ENCODE assay signal across 8 mouse cellular contexts in genomic region chr19:9915935-9916334, GRCm38 (mm10). TPM values are rescaled to one million over a fixed set of nuclear protein-coding genes. Genes with fewer than 3 reads are reported as not detected.
DNase-seq lines count a peak whose midpoint lies in the region; ATAC-seq and TF ChIP-seq lines count a peak whose summit lies in the region.

No protein-coding gene starts in this region.

- no peaks in the 10 kb centered on the region for H3K36me3 ChIP-seq in kidney, embryonic 14.5 days (ENCODE audit: control insufficient read depth, insufficient read depth, low read length)
- no peaks in the 10 kb centered on the region for H3K36me3 ChIP-seq in forebrain, postnatal 0 days (ENCODE audit: insufficient read depth)
- H3K36me3 ChIP-seq in limb, embryonic 10.5 days = no peaks in the 10 kb centered on the region

- TF ChIP-seq POLR2A in cerebellum, adult 2 months (IDR thresholded peaks at IDR 0.05; ENCODE audit: borderline replicate concordance, insufficient read depth, low read length) = no peak

- H3K4me2 ChIP-seq in kidney, embryonic 14.5 days (replicated peaks; ENCODE audit: low read depth, low read length) = no peak overlapping the region
- no peak overlapping the region for H3K4me2 ChIP-seq in forebrain, postnatal 0 days (ENCODE audit: low read depth)

- no peak overlapping the region for H3K27ac ChIP-seq in kidney, embryonic 14.5 days (ENCODE audit: low read depth, low read length)
- no peak overlapping the region for H3K27ac ChIP-seq in cerebellum, adult 2 months (ENCODE audit: insufficient read depth, low read length)
- H3K27ac ChIP-seq in forebrain, postnatal 0 days (ENCODE audit: low read depth, low read length) = no peak overlapping the region
- no peak overlapping the region for H3K27ac ChIP-seq in limb, embryonic 10.5 days

- H3K9ac ChIP-seq in kidney, embryonic 14.5 days (ENCODE audit: low read depth, low read length) = no peak overlapping the region
- H3K9ac ChIP-seq in forebrain, postnatal 0 days = no peak overlapping the region

- ATAC-seq in kidney, embryonic 14.5 days (ENCODE audit: low FRiP score, low TSS enrichment) = no peak
- ATAC-seq in forebrain, postnatal 0 days = peak; percentile 84

- DNase-seq in kidney, adult 11 months = peak; percentile 46
- peak; percentile 63 to 64 for DNase-seq in cerebellum, adult 2 months
- DNase-seq in forebrain, postnatal 0 days = peak; percentile 90
- DNase-seq in hindlimb bud, embryonic 11.5 days (ENCODE audit: extremely low spot score, low read depth, low spot score) = peak; percentile 50
- peak; percentile 80 for DNase-seq in limb, embryonic 10.5 days (ENCODE audit: low spot score)
- DNase-seq in naive thymus-derived CD4-positive, alpha-beta T cell, adult 2 months (ENCODE audit: low read depth) = peak; percentile 91
- peak; percentile 76 to 82 for DNase-seq in spleen, postnatal 36 days (ENCODE audit: low spot score in 2 of 2)

- H3K4me1 ChIP-seq in kidney, embryonic 14.5 days (ENCODE audit: control insufficient read depth, insufficient read depth, low read length) = peaks cover 5% of the 10 kb centered on the region; the same call in 1 of the 2 replicates
- no peaks in the 10 kb centered on the region for H3K4me1 ChIP-seq in cerebellum, adult 2 months (ENCODE audit: control insufficient read depth, insufficient read depth, low read length)
- H3K4me1 ChIP-seq in forebrain, postnatal 0 days (ENCODE audit: insufficient read depth) = no peaks in the 10 kb centered on the region
- H3K4me1 ChIP-seq in limb, embryonic 10.5 days = no peaks in the 10 kb centered on the region

- peak; percentile 89 for TF ChIP-seq CTCF in cerebellum, adult 2 months (IDR thresholded peaks at IDR 0.05; ENCODE audit: borderline replicate concordance, insufficient read depth, low read depth, low read length)
- TF ChIP-seq CTCF in forebrain, postnatal 0 days (IDR thresholded peaks at IDR 0.05; ENCODE audit: low read depth) = peak; percentile 97

- H3K27me3 ChIP-seq in kidney, embryonic 14.5 days (ENCODE audit: control insufficient read depth, insufficient read depth, low read length) = no peaks in the 10 kb centered on the region
- no peaks in the 10 kb centered on the region for H3K27me3 ChIP-seq in cerebellum, adult 2 months (ENCODE audit: control insufficient read depth, insufficient read depth, low read length)
- H3K27me3 ChIP-seq in forebrain, postnatal 0 days (ENCODE audit: insufficient read depth, low read length) = no peaks in the 10 kb centered on the region
- no peaks in the 10 kb centered on the region for H3K27me3 ChIP-seq in limb, embryonic 10.5 days (ENCODE audit: low read depth, poor library complexity, severe bottlenecking)

- WGBS in kidney, embryonic 14.5 days = 5% methylated on average over 1 of the region's 1 CpGs
- 0% methylated on average over 1 of the region's 1 CpGs for WGBS in cerebellum, adult 2 months
- 0% methylated on average over 1 of the region's 1 CpGs for WGBS in forebrain, postnatal 0 days
- 0% methylated on average over 1 of the region's 1 CpGs for WGBS in limb, embryonic 10.5 days

- no peaks in the 10 kb centered on the region for H3K9me3 ChIP-seq in kidney, embryonic 14.5 days (ENCODE audit: control insufficient read depth, low read length)
- no peaks in the 10 kb centered on the region for H3K9me3 ChIP-seq in forebrain, postnatal 0 days (ENCODE audit: low read length)
- H3K9me3 ChIP-seq in limb, embryonic 10.5 days (replicated peaks) = no peaks in the 10 kb centered on the region

- no peak overlapping the region for H3K4me3 ChIP-seq in kidney, embryonic 14.5 days (ENCODE audit: low read length)
- no peak overlapping the region for H3K4me3 ChIP-seq in cerebellum, adult 2 months (replicated peaks; ENCODE audit: insufficient read depth, low read depth, low read length)
- H3K4me3 ChIP-seq in forebrain, postnatal 0 days (ENCODE audit: low read depth, low read length) = no peak overlapping the region
- H3K4me3 ChIP-seq in limb, embryonic 10.5 days = no peak overlapping the region

RNA-seq across cellular contexts. Expression of gene Incenp, which starts 16.6 kb away (rescaled TPM):
- polyA plus RNA-seq in kidney, embryonic 14.5 days (2014; fragmentation: Nextera tagmentation; extraction: Ambion mirVana) = 104 and 112 TPM in 2 replicates
- 16.3 and 16.7 TPM in 2 replicates for polyA plus RNA-seq in cerebellum, adult 2 months (2012; rRNA removed)
- total RNA-seq in forebrain, postnatal 0 days (2014; rRNA removed) = 6.2 and 15.9 TPM in 2 replicates
- 12.3 and 19.4 TPM in 2 replicates for polyA plus RNA-seq in forebrain, postnatal 0 days (2015; fragmentation: Nextera tagmentation; extraction: Ambion mirVana)
- polyA plus RNA-seq in limb, embryonic 10.5 days (2016; fragmentation: Nextera tagmentation; extraction: Ambion mirVana) = 167 and 183 TPM in 2 replicates
